ENCODE assay signal across 9 mouse cellular contexts in the genomic region with DNA sequence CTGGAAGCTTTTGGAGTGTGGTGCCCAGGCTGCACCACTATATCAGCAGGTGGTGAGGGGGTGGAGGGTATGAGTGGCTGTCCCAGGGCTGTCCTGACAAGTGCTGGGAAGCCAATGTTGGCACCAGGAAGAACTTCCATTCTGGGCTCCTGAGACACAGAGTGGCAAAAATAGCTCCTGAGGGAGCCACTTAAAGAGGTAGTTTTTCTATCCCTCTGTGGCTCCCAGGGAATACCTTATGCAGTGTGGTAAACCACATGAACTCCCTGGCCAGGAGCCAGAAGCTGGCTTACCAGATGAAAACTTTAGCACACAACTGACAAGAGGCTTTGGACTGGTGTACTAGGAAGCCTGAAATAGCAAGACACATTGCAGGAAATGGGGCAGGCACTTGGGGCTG. TPM values are rescaled to one million over a fixed set of nuclear protein-coding genes. Genes with fewer than 3 reads are reported as not detected.
DNase-seq lines count a peak whose midpoint lies in the region; ATAC-seq lines count a peak whose summit lies in the region.
"Had no signal": no experiment of that assay in that cellular context is flagged by ENCODE, and none has a peak within 500 bp of the region (broad histone marks: within the 10 kb centered on the region; RNA-seq: fewer than 3 reads in every experiment).

No protein-coding gene starts in this region.

- H3K4me2 ChIP-seq in lung, embryonic 16.5 days (ENCODE audit: low read depth, low read length), result no peak overlapping the region
- no peak overlapping the region for H3K4me2 ChIP-seq in forebrain, embryonic 16.5 days (ENCODE audit: low read length)

- H3K4me1 ChIP-seq in lung, embryonic 16.5 days (replicated peaks; ENCODE audit: control insufficient read depth, insufficient read depth, low read length), result no peaks in the 10 kb centered on the region
- peaks cover 2% of the 10 kb centered on the region; the same call in 1 of the 2 replicates for H3K4me1 ChIP-seq in forebrain, embryonic 16.5 days (replicated peaks; ENCODE audit: control insufficient read depth, insufficient read depth, low read length)

- H3K4me3 ChIP-seq in lung, embryonic 16.5 days (ENCODE audit: low read length), result no peak overlapping the region
- no peak overlapping the region for H3K4me3 ChIP-seq in forebrain, embryonic 16.5 days (replicated peaks; ENCODE audit: low read length)

- ATAC-seq in lung, embryonic 16.5 days (ENCODE audit: low read depth), result 0 out of 2 replicates have a peak, but pooled peaks have one; percentile 26
- peak; percentile 68 to 76 for ATAC-seq in hematopoietic stem cell, adult 5-6 weeks (replicated peaks in 1 of 2; ENCODE audit: insufficient read depth in 1 of 2, low FRiP score in 2 of 2, low TSS enrichment in 1 of 2, low read depth in 1 of 2, poor library complexity in 2 of 2, severe bottlenecking in 2 of 2)
- ATAC-seq in megakaryocyte, adult 5-6 weeks (ENCODE audit: poor library complexity, severe bottlenecking), result no peak
- no peak for ATAC-seq in forebrain, embryonic 16.5 days

- H3K9ac ChIP-seq in lung, embryonic 16.5 days (ENCODE audit: low read length), result no peak overlapping the region
- H3K9ac ChIP-seq in forebrain, embryonic 16.5 days (replicated peaks; ENCODE audit: low read depth, low read length), result no peak overlapping the region

- no peaks in the 10 kb centered on the region for H3K36me3 ChIP-seq in lung, embryonic 16.5 days (ENCODE audit: control insufficient read depth, insufficient read depth, low read length)
- H3K36me3 ChIP-seq in forebrain, embryonic 16.5 days (ENCODE audit: control insufficient read depth, insufficient read depth), result no peaks in the 10 kb centered on the region

- H3K27ac ChIP-seq in lung, embryonic 16.5 days (ENCODE audit: low read length), result no peak overlapping the region
- no peak overlapping the region for H3K27ac ChIP-seq in forebrain, embryonic 16.5 days (ENCODE audit: low read length)
- H3K27ac ChIP-seq: macrophage had no signal

- H3K9me3 ChIP-seq in lung, embryonic 16.5 days (ENCODE audit: control insufficient read depth, low read length), result no peaks in the 10 kb centered on the region
- no peaks in the 10 kb centered on the region for H3K9me3 ChIP-seq in forebrain, embryonic 16.5 days (ENCODE audit: control insufficient read depth, low read length)

- H3K27me3 ChIP-seq in lung, embryonic 16.5 days (ENCODE audit: control insufficient read depth, insufficient read depth, low read depth, low read length), result no peaks in the 10 kb centered on the region
- no peaks in the 10 kb centered on the region for H3K27me3 ChIP-seq in forebrain, embryonic 16.5 days (replicated peaks; ENCODE audit: control insufficient read depth, insufficient read depth, low read length)

- DNase-seq in lung, postnatal 4 days, result no peak
- peak; percentile 83 to 93 for DNase-seq in gastrocnemius, adult 8-10 months (ENCODE audit: low spot score in 2 of 2)
- peak; percentile 97 for DNase-seq in skeletal muscle tissue, adult 2 months (ENCODE audit: low read depth, low spot score)
- DNase-seq in thymus, adult 18-20 months, result no peak

RNA-seq across cellular contexts. Expression of a gene that starts 47.5 kb away (rescaled TPM):
- 0.08 and 0.15 TPM in 2 replicates for polyA plus RNA-seq in lung, embryonic 16.5 days (2015; fragmentation: Nextera tagmentation; extraction: Ambion mirVana)
- total RNA-seq in gastrocnemius, adult 8-10 months (2022), result 1 to 10 TPM; 2.0 to 2.9 (median 2.5) TPM
- total RNA-seq in hematopoietic stem cell, adult 5-6 weeks (2017), result not detected in 2 replicates
- total RNA-seq in megakaryocyte, adult 5-6 weeks (2015), result 0.09 TPM in 1 of 2 replicates, not detected in the other
- total RNA-seq in megakaryocyte, adult 5-6 weeks (2017), result 0.28 and 0.29 TPM in 2 replicates
- polyA plus RNA-seq in forebrain, embryonic 16.5 days (2015; fragmentation: Nextera tagmentation; extraction: Ambion mirVana), result 0.34 and 0.54 TPM in 2 replicates
- polyA plus RNA-seq: macrophage had no signal

Comparison
In these comparisons a context has a peak if more than half of its experiments do, and no peak if none do; other contexts are left out.
1. ATAC-seq: peak in lung, embryonic 16.5 days (single experiment) and hematopoietic stem cell, adult 5-6 weeks (2 of 2); none in megakaryocyte, adult 5-6 weeks (single experiment) and forebrain, embryonic 16.5 days (single experiment).
2. DNase-seq: peak in gastrocnemius, adult 8-10 months (2 of 2) and skeletal muscle tissue, adult 2 months (single experiment); none in lung, postnatal 4 days (0 of 2) and thymus, adult 18-20 months (0 of 2).